ENCODE assay signal across 8 mouse cellular contexts in genomic region chr15:81925760-81926445, GRCm38 (mm10). TPM values are rescaled to one million over a fixed set of nuclear protein-coding genes. Genes with fewer than 3 reads are reported as not detected.
DNase-seq lines count a peak whose midpoint lies in the region; ATAC-seq and TF ChIP-seq lines count a peak whose summit lies in the region.

Gene Polr3h (minus strand): TSS chr15:81926240.

- peaks cover 51% of the 10 kb centered on the region for H3K4me1 ChIP-seq in E14TG2a.4 (replicated peaks; ENCODE audit: low read depth, low read length)
- peaks cover 32% of the 10 kb centered on the region for H3K4me1 ChIP-seq in forebrain, embryonic 12.5 days
- peaks cover 10% of the 10 kb centered on the region for H3K4me1 ChIP-seq in heart, postnatal 0 days (ENCODE audit: control insufficient read depth, insufficient read depth)
- H3K4me1 ChIP-seq in liver, embryonic 16.5 days (ENCODE audit: control insufficient read depth, low read depth, low read length) = peaks cover 32% of the 10 kb centered on the region
- H3K4me1 ChIP-seq in neural tube, embryonic 13.5 days (replicated peaks) = peaks cover 52% of the 10 kb centered on the region
- peaks cover 15% of the 10 kb centered on the region for H3K4me1 ChIP-seq in testis, adult 2 months (ENCODE audit: control insufficient read depth, insufficient read depth, low read length)

- peak; percentile 96 for ATAC-seq in forebrain, embryonic 12.5 days (ENCODE audit: low FRiP score)
- ATAC-seq in heart, postnatal 0 days (ENCODE audit: insufficient read depth, low read depth) = peak; percentile 96
- peak; percentile 91 for ATAC-seq in liver, embryonic 16.5 days (ENCODE audit: low read depth)
- ATAC-seq in neural tube, embryonic 13.5 days (ENCODE audit: low read depth) = peak; percentile 95

- H3K9me3 ChIP-seq in E14TG2a.4 (ENCODE audit: low read length) = no peaks in the 10 kb centered on the region
- no peaks in the 10 kb centered on the region for H3K9me3 ChIP-seq in forebrain, embryonic 12.5 days
- no peaks in the 10 kb centered on the region for H3K9me3 ChIP-seq in heart, postnatal 0 days (replicated peaks; ENCODE audit: control insufficient read depth, low read length)
- no peaks in the 10 kb centered on the region for H3K9me3 ChIP-seq in liver, embryonic 16.5 days (replicated peaks; ENCODE audit: control insufficient read depth, low read length)
- no peaks in the 10 kb centered on the region for H3K9me3 ChIP-seq in neural tube, embryonic 13.5 days

- H3K9ac ChIP-seq in forebrain, embryonic 12.5 days = peak within 1 kb of the TSS; percentile 84
- peak within 1 kb of the TSS; percentile 52 for H3K9ac ChIP-seq in heart, postnatal 0 days (replicated peaks; ENCODE audit: low read depth, low read length)
- H3K9ac ChIP-seq in liver, embryonic 16.5 days (ENCODE audit: low read depth, low read length) = peak within 1 kb of the TSS; percentile 67
- H3K9ac ChIP-seq in neural tube, embryonic 13.5 days = peak within 1 kb of the TSS; percentile 78

- no peak for TF ChIP-seq EP300 in heart, postnatal 0 days (IDR thresholded peaks at IDR 0.05; ENCODE audit: low read depth)

- peak; percentile 100 for DNase-seq in c-Kit-positive CD71-positive TER-119-positive erythroid progenitor cells, embryonic 14.5 days (ENCODE audit: low spot score)
- peak; percentile 97 for DNase-seq in heart, postnatal 0 days (ENCODE audit: low spot score)
- peak; percentile 99 for DNase-seq in kidney, postnatal 4 days

- peak within 1 kb of the TSS; percentile 96 for H3K4me3 ChIP-seq in E14TG2a.4 (replicated peaks; ENCODE audit: low read length)
- peak within 1 kb of the TSS; percentile 77 for H3K4me3 ChIP-seq in forebrain, embryonic 12.5 days (replicated peaks)
- peak within 1 kb of the TSS; percentile 61 for H3K4me3 ChIP-seq in heart, postnatal 0 days (ENCODE audit: low read depth, low read length)
- peak within 1 kb of the TSS; percentile 66 for H3K4me3 ChIP-seq in liver, embryonic 16.5 days (ENCODE audit: low read depth, low read length)
- H3K4me3 ChIP-seq in neural tube, embryonic 13.5 days = peak within 1 kb of the TSS; percentile 64
- peak within 1 kb of the TSS; percentile 77 for H3K4me3 ChIP-seq in testis, adult 2 months (ENCODE audit: control insufficient read depth, low read depth, low read length)

- TF ChIP-seq POLR2A in testis, adult 2 months (IDR thresholded peaks at IDR 0.05; ENCODE audit: control insufficient read depth, low read depth, low read length) = peak; percentile 54; the same call in 1 of the 2 replicates

- peak within 1 kb of the TSS; percentile 98 for H3K4me2 ChIP-seq in forebrain, embryonic 12.5 days
- peak within 1 kb of the TSS; percentile 94 for H3K4me2 ChIP-seq in heart, postnatal 0 days (ENCODE audit: low read depth, low read length)
- H3K4me2 ChIP-seq in liver, embryonic 16.5 days (ENCODE audit: low read depth, low read length) = peak within 1 kb of the TSS; percentile 97
- peak within 1 kb of the TSS; percentile 86 for H3K4me2 ChIP-seq in neural tube, embryonic 13.5 days

- H3K36me3 ChIP-seq in E14TG2a.4 (ENCODE audit: insufficient read depth, low read length) = peaks cover 39% of the 10 kb centered on the region
- H3K36me3 ChIP-seq in forebrain, embryonic 12.5 days (replicated peaks) = 0 out of 2 replicates have a peak, but pooled peaks cover 10% of the 10 kb centered on the region
- no peaks in the 10 kb centered on the region for H3K36me3 ChIP-seq in heart, postnatal 0 days (replicated peaks; ENCODE audit: control insufficient read depth, insufficient read depth, low read length)
- no peaks in the 10 kb centered on the region for H3K36me3 ChIP-seq in liver, embryonic 16.5 days (ENCODE audit: control insufficient read depth, insufficient read depth)
- H3K36me3 ChIP-seq in neural tube, embryonic 13.5 days = peaks cover 5% of the 10 kb centered on the region; the same call in 1 of the 2 replicates
- no peaks in the 10 kb centered on the region; the same call in 1 of the 2 replicates for H3K36me3 ChIP-seq in testis, adult 2 months (ENCODE audit: control insufficient read depth, insufficient read depth, low read length)

- under 1% methylated on average over 54 of the region's 54 CpGs for WGBS in forebrain, embryonic 12.5 days
- WGBS in heart, postnatal 0 days = under 1% methylated on average over 53 of the region's 54 CpGs
- WGBS in liver, embryonic 16.5 days (ENCODE audit: insufficient replicate concordance) = under 1% methylated on average over 54 of the region's 54 CpGs
- WGBS in neural tube, embryonic 13.5 days = under 1% methylated on average over 54 of the region's 54 CpGs

- no peaks in the 10 kb centered on the region for H3K27me3 ChIP-seq in E14TG2a.4 (ENCODE audit: insufficient read depth, low read length)
- H3K27me3 ChIP-seq in forebrain, embryonic 12.5 days = no peaks in the 10 kb centered on the region
- H3K27me3 ChIP-seq in heart, postnatal 0 days (ENCODE audit: control insufficient read depth, insufficient read depth, low read length) = no peaks in the 10 kb centered on the region
- no peaks in the 10 kb centered on the region for H3K27me3 ChIP-seq in liver, embryonic 16.5 days (ENCODE audit: control insufficient read depth, insufficient read depth, low read depth, low read length)
- no peaks in the 10 kb centered on the region for H3K27me3 ChIP-seq in neural tube, embryonic 13.5 days
- no peaks in the 10 kb centered on the region for H3K27me3 ChIP-seq in testis, adult 2 months (ENCODE audit: control insufficient read depth, insufficient read depth, low read length)

- no peak for TF ChIP-seq CTCF in E14TG2a.4 (conservative IDR thresholded peaks at IDR 0.05; ENCODE audit: low read length)
- TF ChIP-seq CTCF in heart, postnatal 0 days (IDR thresholded peaks at IDR 0.05; ENCODE audit: low read depth) = no peak
- no peak for TF ChIP-seq CTCF in testis, adult 2 months (IDR thresholded peaks at IDR 0.05; ENCODE audit: control insufficient read depth, insufficient read depth, insufficient replicate concordance, low read depth, low read length)

- H3K27ac ChIP-seq in forebrain, embryonic 12.5 days = peak within 1 kb of the TSS; percentile 93
- H3K27ac ChIP-seq in heart, postnatal 0 days (ENCODE audit: low read depth) = peak within 1 kb of the TSS; percentile 56; the same call in 1 of the 2 replicates
- H3K27ac ChIP-seq in liver, embryonic 16.5 days (ENCODE audit: low read length) = peak within 1 kb of the TSS; percentile 68
- peak within 1 kb of the TSS; percentile 91 for H3K27ac ChIP-seq in neural tube, embryonic 13.5 days (replicated peaks)
- H3K27ac ChIP-seq in testis, adult 2 months (ENCODE audit: control insufficient read depth, insufficient read depth, low read depth, low read length) = peak within 1 kb of the TSS; percentile 54

RNA-seq across cellular contexts. Expression of gene Polr3h, which starts in this region (rescaled TPM):
- 69.8 and 75.6 TPM in 2 replicates for polyA plus RNA-seq in forebrain, embryonic 12.5 days (2016; fragmentation: Nextera tagmentation; extraction: Ambion mirVana)
- total RNA-seq in heart, postnatal 0 days (2014; rRNA removed; ENCODE audit: low replicate concordance) = 8.4 and 14.8 TPM in 2 replicates
- polyA plus RNA-seq in heart, postnatal 0 days (2015; fragmentation: Nextera tagmentation; extraction: Ambion mirVana) = 315 and 321 TPM in 2 replicates
- 53.2 and 55.3 TPM in 2 replicates for polyA plus RNA-seq in liver, embryonic 16.5 days (2015; fragmentation: Nextera tagmentation; extraction: Ambion mirVana)
- polyA plus RNA-seq in neural tube, embryonic 13.5 days (2015; fragmentation: Nextera tagmentation; extraction: Ambion mirVana) = 78.6 and 80.6 TPM in 2 replicates
- polyA plus RNA-seq in testis, adult 2 months (2012; rRNA removed) = 11.9 and 12.9 TPM in 2 replicates

Comparison
In these comparisons a context has a peak if more than half of its experiments do, and no peak if none do; other contexts are left out.
1. Peak in every context shown above with its lines: DNase-seq, ATAC-seq, H3K4me3 ChIP-seq and H3K27ac ChIP-seq.